Mouse (Mus musculus): ENCODE data around the gene Ltbp1.

GRCm38 (mm10) chr17:75067314-75067713, 61.9 kb downstream of the Ltbp1 start:
- no peak for TF ChIP-seq POLR2A (IDR thresholded peaks at IDR 0.05; ENCODE audit: extremely low read depth, insufficient read depth, low read length)
- TF ChIP-seq CTCF (IDR thresholded peaks at IDR 0.05; ENCODE audit: extremely low read depth, insufficient read depth, low read length) = no peak
